Mouse (Mus musculus) splenic B cell, adult 2 months (primary cell): Measurements from ENCODE around the gene Rin1.
A peak's percentile ranks its signal among the peaks of the same experiment; 100 is the strongest.
"Not testable (repeated sequence)": the region's sequence is repeated elsewhere in the genome, so short reads cannot be mapped to it uniquely, and the experiment has no call there.

ENCODE experiments used
- DNase-seq: peaks from one replicate; pipeline ENCODE4 v3.0.0-alpha.2; 2011; ENCODE audit warnings: low read depth, low spot score
- H3K27me3 ChIP-seq: 2 replicates; pipeline ENCODE4 v1.6.1; 2012; ENCODE audit warnings: mild to moderate bottlenecking, low read length, moderate library complexity, mixed read lengths; ENCODE audit not compliant: control insufficient read depth, poor library complexity, insufficient read depth, severe bottlenecking
- H3K36me3 ChIP-seq: 2 replicates; pipeline ENCODE4 v1.6.1; 2012; ENCODE audit warnings: mild to moderate bottlenecking, low read length, moderate library complexity, mixed read lengths; ENCODE audit not compliant: control insufficient read depth, poor library complexity, insufficient read depth, severe bottlenecking

The Rin1 gene

GRCm38 (mm10) chr19:5069978-5070377 lies 19.7 kb downstream of the Rin1 start:
- peaks cover 2% of the 10 kb centered on the region; the same call in 1 of the 2 replicates for H3K27me3 ChIP-seq
- no peaks in the 10 kb centered on the region for H3K36me3 ChIP-seq
- no peak for DNase-seq

- Histone ChIP-seq H3K36me3 (no peaks in the 10 kb centered on the region), H3K27me3 (peaks cover 2% of the 10 kb centered on the region; the same call in 1 of the 2 replicates)
- no peak for DNase-seq
Observed at GRCm38 (mm10) chr19:5071077-5071476, 20.8 kb downstream of the Rin1 start.

DNA sequence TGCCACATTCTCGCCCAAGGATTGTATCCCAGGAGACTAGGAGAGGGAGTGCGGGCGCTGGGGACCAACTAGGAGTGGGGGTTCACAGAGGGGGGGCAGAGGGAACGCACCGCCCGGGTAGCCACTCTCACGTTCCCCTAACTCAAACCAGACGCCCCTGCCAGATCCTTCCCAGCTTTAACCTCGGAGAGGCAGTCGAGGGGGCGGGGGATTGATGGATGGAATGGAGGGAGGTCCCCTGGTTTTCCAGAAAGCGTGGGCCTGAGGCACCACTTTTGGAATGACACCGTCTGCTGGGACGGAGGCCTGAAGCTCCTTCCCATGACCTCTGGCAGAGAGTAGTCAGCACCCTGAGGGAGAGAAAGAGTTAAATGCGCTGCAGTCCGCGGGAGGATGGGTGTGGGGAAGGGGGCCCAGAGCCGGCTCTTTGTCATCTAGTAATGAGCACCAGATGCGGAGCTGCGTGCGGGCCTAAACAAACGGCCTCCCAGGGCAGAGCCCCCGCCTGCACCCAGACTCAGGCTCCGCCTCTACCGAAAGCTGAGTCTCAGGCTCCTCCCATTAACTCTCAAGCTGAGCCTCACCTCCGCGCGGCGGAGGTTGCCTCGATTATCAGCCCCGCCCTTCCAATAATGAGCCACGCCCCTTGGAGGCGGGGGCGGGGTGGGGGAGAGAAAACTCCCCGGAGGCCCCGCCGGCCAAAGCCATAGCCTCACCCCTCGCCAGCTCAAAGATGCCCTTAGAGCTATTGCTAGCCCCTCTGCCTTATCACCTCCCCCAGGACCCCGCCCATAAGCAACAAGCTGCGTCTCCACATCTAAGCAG lies 21.5 kb downstream of the Rin1 start:
- Histone ChIP-seq H3K36me3 (no peaks in the 10 kb centered on the region), H3K27me3 (peaks cover 2% of the 10 kb centered on the region; the same call in 1 of the 2 replicates)
- DNase-seq = peak; percentile 79

DNA sequence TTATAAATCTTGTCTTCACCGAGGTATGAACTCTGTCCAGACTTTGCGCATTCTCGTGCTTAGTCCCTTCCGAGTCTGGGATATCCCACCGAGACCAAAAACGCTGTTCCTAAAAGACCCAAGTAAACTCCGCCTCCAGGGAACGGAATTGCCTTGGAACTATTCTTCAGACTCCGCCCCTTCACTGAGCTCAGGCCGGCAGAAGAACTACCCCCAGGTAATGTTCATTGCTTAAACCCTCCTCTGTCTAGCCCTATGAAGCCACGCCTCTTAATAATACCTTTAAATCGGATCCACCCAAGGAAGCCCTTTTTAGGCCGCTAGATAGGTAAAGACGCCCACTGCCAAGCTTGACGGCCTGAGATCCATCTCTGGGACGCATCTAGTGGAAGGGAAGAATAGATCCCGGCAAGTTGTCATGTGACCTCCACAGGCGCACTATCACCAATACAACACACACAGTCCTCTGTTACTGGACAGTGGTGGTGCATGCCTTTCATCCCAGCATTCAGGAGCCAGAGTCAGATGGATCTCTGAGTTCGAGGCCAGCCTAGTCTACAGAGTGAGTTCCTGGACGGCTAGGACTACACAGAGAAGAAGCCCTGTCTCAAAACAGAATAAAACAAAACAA lies 22.2 kb downstream of the Rin1 start:
- DNase-seq = no peak
- Histone ChIP-seq H3K36me3 (no peaks in the 10 kb centered on the region), H3K27me3 (peaks cover 2% of the 10 kb centered on the region; the same call in 1 of the 2 replicates)

DNA sequence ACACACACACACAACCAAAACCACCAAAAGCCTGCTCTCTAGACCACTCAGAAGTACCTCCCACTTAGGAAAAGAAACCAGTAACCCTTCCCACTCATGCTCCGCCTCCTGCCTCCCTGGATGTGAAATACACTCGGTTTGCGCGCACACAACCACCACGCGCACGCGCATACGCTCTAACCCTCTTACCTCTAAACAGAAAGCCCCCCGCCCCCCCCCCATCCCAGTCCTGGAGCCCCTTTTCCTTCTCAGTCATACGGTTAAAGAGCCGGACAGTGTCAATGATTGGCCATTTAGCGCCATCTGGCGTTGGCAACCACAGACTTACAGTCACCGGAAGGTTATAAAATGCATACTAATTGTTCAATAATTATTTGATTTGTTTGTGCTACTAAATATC lies 22.7 kb downstream of the Rin1 start:
- Histone ChIP-seq H3K36me3 (no peaks in the 10 kb centered on the region), H3K27me3 (peaks cover 2% of the 10 kb centered on the region; the same call in 1 of the 2 replicates)
- DNase-seq = peak; percentile 76

DNA sequence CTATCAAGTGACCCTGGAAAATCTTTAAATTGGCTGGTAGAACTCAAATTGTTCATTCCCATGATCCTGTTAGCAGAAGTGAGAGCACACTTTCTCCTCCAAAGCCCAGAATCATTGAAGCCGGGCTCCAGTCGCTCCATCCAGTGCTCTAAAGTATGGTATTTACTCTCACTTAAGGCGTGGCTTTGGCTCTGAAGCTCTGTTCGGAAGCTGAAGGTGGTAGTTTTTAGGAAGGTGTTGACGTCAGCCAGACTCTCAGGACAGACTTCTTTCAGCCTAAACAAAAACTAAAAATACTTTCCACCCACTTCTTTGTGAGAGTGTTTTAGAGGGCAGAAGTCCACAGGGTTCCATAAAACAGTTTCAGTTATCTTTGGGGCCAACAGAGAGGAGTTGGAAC lies 23.2 kb downstream of the Rin1 start:
- no peak for DNase-seq
- Histone ChIP-seq H3K36me3 (no peaks in the 10 kb centered on the region), H3K27me3 (peaks cover 2% of the 10 kb centered on the region; the same call in 1 of the 2 replicates)

DNA sequence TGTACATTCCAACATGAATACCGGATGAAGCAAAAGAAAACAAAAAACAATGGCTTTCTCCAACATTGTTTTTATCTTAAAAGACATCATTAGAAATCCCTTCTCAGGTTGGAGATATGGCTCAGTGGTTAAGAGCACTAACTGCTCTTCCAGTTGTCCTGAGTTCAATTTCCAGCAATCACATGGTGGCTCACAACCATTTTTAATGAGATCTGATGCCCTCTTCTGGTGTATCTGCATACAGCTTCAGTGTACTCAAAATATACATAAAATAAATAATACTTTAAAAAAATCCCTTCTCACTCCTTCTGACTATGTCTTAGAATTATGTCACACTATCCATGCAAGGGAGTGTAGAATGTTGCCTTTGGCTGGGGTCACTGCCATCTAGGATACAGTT lies 29.0 kb downstream of the Rin1 start:
- no peak for DNase-seq
- no peaks in the 10 kb centered on the region for H3K27me3 ChIP-seq
- no peaks in the 10 kb centered on the region for H3K36me3 ChIP-seq

DNA sequence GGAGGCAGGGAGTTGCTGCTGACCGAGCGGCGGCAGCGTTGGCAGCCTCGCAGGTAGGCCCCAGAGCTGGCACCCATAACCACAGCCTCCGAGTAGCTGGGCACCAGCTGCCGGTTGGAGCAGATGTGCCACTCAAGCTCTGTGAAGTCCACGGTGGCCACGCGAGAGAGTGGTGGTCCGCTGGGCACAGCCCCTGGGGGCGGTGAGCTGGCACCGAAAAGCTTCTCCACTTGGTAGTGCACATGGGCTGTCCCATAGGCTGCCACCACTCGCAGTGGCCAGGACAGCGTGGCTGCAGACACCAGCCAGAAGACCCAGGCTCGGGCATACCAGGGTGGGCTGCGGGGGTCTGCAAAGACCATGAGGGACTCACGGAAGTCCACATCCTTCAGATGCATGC lies 31.7 kb downstream of the Rin1 start:
- Histone ChIP-seq H3K27me3 (no peaks in the 10 kb centered on the region), H3K36me3 (no peaks in the 10 kb centered on the region)
- no peak for DNase-seq

DNA sequence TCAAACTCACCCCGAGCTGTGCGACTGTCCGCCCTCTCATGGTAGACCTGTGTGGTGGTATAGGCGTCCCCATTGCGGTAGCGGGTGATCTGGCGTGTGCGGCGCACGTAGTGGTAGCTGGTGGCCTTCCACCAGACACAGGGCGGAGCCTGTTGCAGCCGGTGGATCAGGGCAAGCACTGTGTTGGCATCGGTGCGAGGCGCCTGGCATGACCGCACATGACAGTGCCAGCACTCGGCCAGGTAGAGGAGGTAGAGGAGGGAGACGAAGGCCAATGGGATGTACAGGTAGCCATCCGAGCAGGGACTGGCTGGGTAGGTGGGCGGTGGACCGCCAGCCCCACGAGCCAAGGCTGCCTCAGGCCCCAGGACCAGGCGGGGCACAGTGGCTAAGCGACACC lies 32.3 kb downstream of the Rin1 start:
- no peaks in the 10 kb centered on the region for H3K27me3 ChIP-seq
- no peaks in the 10 kb centered on the region for H3K36me3 ChIP-seq
- no peak for DNase-seq

- no peaks in the 10 kb centered on the region for H3K27me3 ChIP-seq
- no peaks in the 10 kb centered on the region for H3K36me3 ChIP-seq
- DNase-seq = no peak
Observed at GRCm38 (mm10) chr19:5083961-5084833, 33.9 kb downstream of the Rin1 start.

- no peak for DNase-seq
- Histone ChIP-seq H3K27me3 (no peaks in the 10 kb centered on the region), H3K36me3 (no peaks in the 10 kb centered on the region)
Observed at GRCm38 (mm10) chr19:5084834-5085144, 34.5 kb downstream of the Rin1 start.

GRCm38 (mm10) chr19:5085145-5085863 lies 35.0 kb downstream of the Rin1 start, which contains the start of gene Tmem151a:
Gene Tmem151a (minus strand): TSS chr19:5085531.
- no peaks in the 10 kb centered on the region for H3K36me3 ChIP-seq
- no peaks in the 10 kb centered on the region for H3K27me3 ChIP-seq
- DNase-seq = peak; percentile 42

DNA sequence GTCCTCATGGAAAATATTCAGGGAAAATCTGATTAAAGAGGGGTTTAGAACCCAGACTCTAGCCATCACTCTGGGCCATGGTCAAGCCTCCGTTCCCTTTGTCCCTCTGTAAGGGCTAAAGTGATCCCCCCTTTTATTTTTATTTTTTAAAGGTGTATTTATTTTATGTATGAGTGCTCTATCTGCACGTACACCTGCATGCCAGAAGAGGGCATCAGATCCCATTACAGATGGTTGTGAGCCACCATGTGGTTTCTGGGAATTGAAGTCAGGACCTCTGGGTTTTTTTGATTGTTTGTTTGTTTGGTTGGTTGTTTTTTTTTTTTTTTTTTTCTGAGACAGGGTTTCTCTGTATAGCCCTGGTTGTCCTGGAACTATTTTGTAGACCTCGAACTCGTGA lies 36.3 kb downstream of the Rin1 start:
- not testable (repeated sequence) for H3K36me3 ChIP-seq, H3K27me3 ChIP-seq, DNase-seq
